Mouse (Mus musculus) adipocyte (in vitro differentiated cells): ENCODE data around the gene Galm.
"Not testable (repeated sequence)": the region's sequence is repeated elsewhere in the genome, so short reads cannot be mapped to it uniquely, and the experiment has no call there.

Experiments
- DNase-seq: peaks from one replicate; pipeline ENCODE4 v3.0.0-alpha.2; 2016; ENCODE audit warnings: low spot score

Gene Galm

GRCm38 (mm10) chr17:80213998-80214397 lies 86.7 kb downstream of the Galm start:
- not testable (repeated sequence) for DNase-seq

GRCm38 (mm10) chr17:80220131-80220530 lies 92.9 kb downstream of the Galm start:
- DNase-seq, result no peak

DNA sequence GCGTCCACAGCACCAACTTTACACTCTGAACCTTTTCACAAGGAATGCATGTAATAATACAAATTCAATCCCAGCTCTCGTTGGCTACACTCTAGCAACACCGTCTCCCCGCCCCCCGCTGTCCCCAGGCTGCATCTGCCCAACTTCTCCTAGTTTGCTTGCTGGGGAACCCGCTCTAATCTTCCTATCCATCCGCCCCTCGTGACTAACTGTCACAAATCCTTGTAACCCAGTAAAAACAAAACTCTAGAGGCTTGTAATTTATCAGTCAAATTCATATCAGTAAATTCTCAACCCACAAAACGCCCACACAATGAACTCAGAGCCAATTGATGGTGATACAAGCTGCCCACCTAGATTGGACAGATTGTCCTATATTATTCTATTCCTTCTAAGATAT lies 93.9 kb downstream of the Galm start:
- DNase-seq, result no peak

DNA sequence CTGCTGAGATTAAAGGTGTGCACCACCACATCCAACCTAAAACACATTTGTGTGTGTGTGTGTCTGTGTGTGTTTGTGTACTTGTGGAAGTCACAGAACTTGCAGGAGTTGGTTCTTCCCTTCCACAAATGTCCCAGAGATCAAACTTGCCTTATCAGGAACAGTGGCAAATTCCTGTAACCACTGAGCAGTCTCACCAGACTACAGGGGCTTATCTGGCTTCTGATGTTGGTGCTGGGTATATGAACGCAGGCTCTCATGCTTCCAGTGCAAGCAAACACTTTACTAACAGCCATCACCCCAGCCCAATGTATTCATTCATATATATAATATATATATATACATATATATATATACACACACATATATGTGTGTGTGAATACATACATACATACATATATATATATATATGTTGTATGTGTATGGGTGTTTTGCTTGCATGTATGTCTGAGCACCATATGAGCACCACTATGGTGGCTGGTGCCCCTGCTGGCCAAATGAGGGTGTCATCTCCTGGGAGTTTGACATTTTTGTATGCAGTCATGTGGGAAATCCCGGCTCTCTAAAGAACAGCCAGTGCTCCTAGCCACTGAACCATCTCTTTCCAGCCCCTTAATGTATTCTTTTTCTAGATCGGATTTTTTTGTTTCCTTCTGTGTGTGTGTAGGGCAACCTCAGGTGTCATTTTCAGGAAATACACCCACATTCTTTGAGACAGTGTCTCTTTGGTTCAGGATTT lies 94.8 kb downstream of the Galm start:
- no peak for DNase-seq

GRCm38 (mm10) chr17:80223829-80224228 lies 96.6 kb downstream of the Galm start:
- DNase-seq, result no peak

DNA sequence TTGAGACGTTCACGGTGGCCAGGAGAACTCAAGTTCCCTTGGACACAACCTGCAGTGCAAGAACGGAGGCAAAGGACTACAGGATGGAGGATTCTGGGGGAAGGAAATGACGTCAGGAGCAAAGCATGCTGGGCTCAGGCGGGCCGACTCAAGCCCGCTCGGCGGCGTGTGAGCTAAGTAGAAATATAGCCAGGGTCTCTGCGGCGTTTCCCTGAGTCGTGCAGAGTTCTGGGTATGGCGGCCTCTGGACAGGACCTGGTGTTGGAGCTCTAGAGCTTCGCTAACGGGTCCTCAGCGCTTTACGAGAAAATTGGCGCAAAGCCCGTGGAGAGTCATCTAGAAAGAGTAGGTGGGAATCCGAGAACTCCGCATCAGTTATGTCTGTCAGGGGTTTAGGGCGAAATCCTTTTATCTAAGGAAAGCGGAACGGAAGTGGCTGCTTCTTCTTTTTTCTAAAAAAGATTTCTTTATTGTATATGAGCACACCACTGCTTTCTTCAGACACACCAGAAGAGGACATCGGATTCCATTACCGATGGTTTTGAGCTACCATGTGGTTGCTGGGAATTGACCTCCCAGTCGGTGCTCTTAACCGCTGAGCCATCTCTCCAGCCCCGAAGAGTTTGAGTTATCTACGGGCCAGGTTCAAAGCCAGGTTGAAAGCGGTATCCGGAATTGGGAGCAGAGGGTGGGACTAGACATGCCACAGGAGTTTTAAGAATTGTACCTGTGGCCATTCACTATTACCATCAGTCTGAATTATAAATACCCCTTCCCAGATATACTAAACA lies 97.2 kb downstream of the Galm start, which contains the start of gene Gemin6:
TSS of gene Gemin6 (plus strand) at position 116 of the 791 bp plus-strand sequence.
- DNase-seq, result peak; percentile 88

- not testable (repeated sequence) for DNase-seq
These were observed 97.9 kb downstream of the Galm start for GRCm38 (mm10) chr17:80225142-80225541.

GRCm38 (mm10) chr17:80229396-80229795 lies 102.1 kb downstream of the Galm start:
- peak; percentile 42 for DNase-seq

GRCm38 (mm10) chr17:80233844-80234243 lies 106.6 kb downstream of the Galm start:
- no peak for DNase-seq

- no peak for DNase-seq
These were observed 107.1 kb downstream of the Galm start for GRCm38 (mm10) chr17:80234376-80234775.
